Mouse (Mus musculus) midbrain, embryonic 14.5 days (tissue): ENCODE results near the gene Pde7b. TPM values are rescaled to one million over a fixed set of nuclear protein-coding genes. Genes with fewer than 3 reads are reported as not detected.

Experiments
- ATAC-seq: fragments of 200-750 bp; cut with Nextera tagmentation; 2 replicates; pipeline ENCODE4 v1.8.0; 2017; ENCODE audit warnings: moderate number of reproducible peaks, moderate library complexity; ENCODE audit not compliant: low FRiP score, low TSS enrichment
- DNase-seq: peaks from one replicate; pipeline ENCODE4 v3.0.0-alpha.2; 2015
- H3K27ac ChIP-seq: fragments of 300-500 bp; sonication (generic); replicated peaks from 2 replicates; pipeline ENCODE4 v1.5.1; 2014; ENCODE audit warnings: mild to moderate bottlenecking, low read depth, low read length, moderate library complexity
- H3K27me3 ChIP-seq: fragments of 300-500 bp; sonication (generic); 2 replicates; pipeline ENCODE4 v1.6.1; 2014; ENCODE audit warnings: low read length, control low read depth, mixed read lengths; ENCODE audit not compliant: control insufficient read depth, insufficient read depth
- H3K36me3 ChIP-seq: fragments of 300-500 bp; sonication (generic); 2 replicates; pipeline ENCODE4 v1.6.1; 2014; ENCODE audit warnings: low read length, control low read depth; ENCODE audit not compliant: control insufficient read depth, insufficient read depth
- H3K4me1 ChIP-seq: fragments of 300-500 bp; sonication (generic); 2 replicates; pipeline ENCODE4 v1.6.1; 2014; ENCODE audit warnings: mild to moderate bottlenecking, antibody characterized with exemption, low read length, control low read depth; ENCODE audit not compliant: control insufficient read depth, insufficient read depth
- H3K4me2 ChIP-seq: fragments of 300-500 bp; sonication (generic); 2 replicates; pipeline ENCODE4 v1.6.1; 2014; ENCODE audit warnings: mild to moderate bottlenecking, low read length, moderate library complexity
- H3K4me3 ChIP-seq: fragments of 300-500 bp; sonication (generic); replicated peaks from 2 replicates; pipeline ENCODE4 v1.5.1; 2014; ENCODE audit warnings: low read depth, low read length
- H3K9ac ChIP-seq: fragments of 300-500 bp; sonication (generic); replicated peaks from 2 replicates; pipeline ENCODE4 v1.6.1; 2014; ENCODE audit warnings: mild to moderate bottlenecking, low read length, moderate library complexity
- H3K9me3 ChIP-seq: fragments of 300-500 bp; sonication (generic); 2 replicates; pipeline ENCODE4 v1.6.1; 2016; ENCODE audit warnings: low read length, control low read depth, mixed read lengths; ENCODE audit not compliant: control insufficient read depth
- WGBS: fragments of 180-500 bp; shearing (Covaris S2); extraction: QIAGEN DNeasy Blood & Tissue Kit; methylation state at CpG from one replicate; pipeline ENCODE4 v1.1.7; 2014; 5-methylcytosine and 5-hydroxymethylcytosine counted together
- polyA plus RNA-seq: library from polyadenylated mRNA; unstranded; fragments of >200 nt; fragmentation: Nextera tagmentation; extraction: Ambion mirVana; gene quantifications from 2 replicates; pipeline ENCODE4 v1.2.1, GENCODE M21; 2014

Pde7b gene
- polyA plus RNA-seq, 1 experiment from 2014 or later = 2.0 TPM

- no peak for DNase-seq
- ATAC-seq = no peak
- Histone ChIP-seq H3K27me3 (no peaks in the 10 kb centered on the region), H3K4me2 (no peak overlapping the region), H3K4me1 (no peaks in the 10 kb centered on the region), H3K4me3 (no peak overlapping the region), H3K9ac (no peak overlapping the region), H3K9me3 (no peaks in the 10 kb centered on the region), H3K27ac (no peak overlapping the region), H3K36me3 (no peaks in the 10 kb centered on the region)
- 86% methylated on average over 11 of the region's 11 CpGs for WGBS
These were observed 29.2 kb downstream of the Pde7b start for GRCm38 (mm10) chr10:20695637-20696036.

- Histone ChIP-seq H3K9me3 (no peaks in the 10 kb centered on the region), H3K27ac (no peak overlapping the region), H3K4me1 (no peaks in the 10 kb centered on the region), H3K9ac (no peak overlapping the region), H3K4me3 (no peak overlapping the region), H3K27me3 (no peaks in the 10 kb centered on the region), H3K4me2 (no peak overlapping the region), H3K36me3 (no peaks in the 10 kb centered on the region)
- no peak for DNase-seq
- 77% methylated on average over 9 of the region's 9 CpGs for WGBS
- ATAC-seq = no peak
These were observed 34.9 kb downstream of the Pde7b start for GRCm38 (mm10) chr10:20690002-20690401.

- Histone ChIP-seq H3K27ac (no peak overlapping the region), H3K4me3 (no peak overlapping the region), H3K36me3 (no peaks in the 10 kb centered on the region), H3K9me3 (no peaks in the 10 kb centered on the region; the same call in 1 of the 2 replicates), H3K4me1 (no peaks in the 10 kb centered on the region), H3K9ac (no peak overlapping the region), H3K4me2 (no peak overlapping the region), H3K27me3 (no peaks in the 10 kb centered on the region)
- 92% methylated on average over 2 of the region's 2 CpGs for WGBS
- ATAC-seq = no peak
- no peak for DNase-seq
These were observed 40.7 kb downstream of the Pde7b start for GRCm38 (mm10) chr10:20684151-20684550.

GRCm38 (mm10) chr10:20680986-20681385 lies 43.9 kb downstream of the Pde7b start:
- Histone ChIP-seq H3K4me2 (no peak overlapping the region), H3K9me3 (no peaks in the 10 kb centered on the region; the same call in 1 of the 2 replicates)
- 95% methylated on average over 3 of the region's 3 CpGs for whole genome bisulfite sequencing

GRCm38 (mm10) chr10:20675321-20675720 lies 49.6 kb downstream of the Pde7b start:
- DNase-seq (no peak), ATAC-seq (no peak)
- H3K36me3 ChIP-seq = no peaks in the 10 kb centered on the region
- WGBS = 85% methylated on average over 3 of the region's 3 CpGs
- H3K27ac ChIP-seq = no peak overlapping the region
- H3K4me1 ChIP-seq = no peaks in the 10 kb centered on the region
- H3K4me2 ChIP-seq = no peak overlapping the region
- no peak overlapping the region for H3K9ac ChIP-seq
- no peaks in the 10 kb centered on the region for H3K9me3 ChIP-seq
- no peak overlapping the region for H3K4me3 ChIP-seq
- no peaks in the 10 kb centered on the region for H3K27me3 ChIP-seq

More at GRCm38 (mm10) chr10:20680986-20681385, 43.9 kb downstream of the Pde7b start:
- ATAC-seq (no peak), DNase-seq (no peak)
- H3K27ac ChIP-seq = no peak overlapping the region
- no peaks in the 10 kb centered on the region for H3K4me1 ChIP-seq
- no peak overlapping the region for H3K9ac ChIP-seq
- no peaks in the 10 kb centered on the region for H3K27me3 ChIP-seq
- H3K36me3 ChIP-seq = no peaks in the 10 kb centered on the region
- no peak overlapping the region for H3K4me3 ChIP-seq

GRCm38 (mm10) chr10:20673798-20674197 lies 51.1 kb downstream of the Pde7b start:
- Histone ChIP-seq H3K4me1 (no peaks in the 10 kb centered on the region), H3K9me3 (no peaks in the 10 kb centered on the region), H3K36me3 (no peaks in the 10 kb centered on the region), H3K4me3 (no peak overlapping the region), H3K27ac (no peak overlapping the region), H3K9ac (no peak overlapping the region), H3K27me3 (no peaks in the 10 kb centered on the region), H3K4me2 (no peak overlapping the region)
- peak; percentile 8 for DNase-seq
- 89% methylated on average over 4 of the region's 4 CpGs for WGBS
- ATAC-seq = no peak

GRCm38 (mm10) chr10:20672591-20672990 lies 52.3 kb downstream of the Pde7b start:
- no peak for ATAC-seq
- H3K4me2 ChIP-seq = no peak overlapping the region
- H3K9ac ChIP-seq = no peak overlapping the region
- no peaks in the 10 kb centered on the region for H3K36me3 ChIP-seq
- no peak for DNase-seq
- WGBS = 89% methylated on average over 11 of the region's 11 CpGs
- H3K9me3 ChIP-seq = no peaks in the 10 kb centered on the region
- H3K4me3 ChIP-seq = no peak overlapping the region
- no peaks in the 10 kb centered on the region for H3K27me3 ChIP-seq
- H3K27ac ChIP-seq = no peak overlapping the region
- peaks cover 7% of the 10 kb centered on the region; the same call in 1 of the 2 replicates for H3K4me1 ChIP-seq

- Histone ChIP-seq H3K9me3 (no peaks in the 10 kb centered on the region), H3K27ac (no peak overlapping the region), H3K36me3 (no peaks in the 10 kb centered on the region), H3K27me3 (no peaks in the 10 kb centered on the region), H3K4me2 (no peak overlapping the region), H3K4me3 (no peak overlapping the region), H3K9ac (no peak overlapping the region), H3K4me1 (peaks cover 7% of the 10 kb centered on the region; the same call in 1 of the 2 replicates)
- DNase-seq = no peak
- WGBS = 87% methylated on average over 5 of the region's 5 CpGs
- ATAC-seq = no peak
These were observed 53.3 kb downstream of the Pde7b start for GRCm38 (mm10) chr10:20671621-20672020.

- DNase-seq (no peak), ATAC-seq (no peak)
- H3K4me1 ChIP-seq = peaks cover 7% of the 10 kb centered on the region; the same call in 1 of the 2 replicates
- no peaks in the 10 kb centered on the region for H3K36me3 ChIP-seq
- no peak overlapping the region for H3K4me2 ChIP-seq
- WGBS = 85% methylated on average over 8 of the region's 8 CpGs
- H3K27ac ChIP-seq = no peak overlapping the region
- H3K9ac ChIP-seq = no peak overlapping the region
- no peaks in the 10 kb centered on the region for H3K27me3 ChIP-seq
- H3K4me3 ChIP-seq = no peak overlapping the region
- H3K9me3 ChIP-seq = no peaks in the 10 kb centered on the region
These were observed 54.3 kb downstream of the Pde7b start for GRCm38 (mm10) chr10:20670541-20670940.
